7 mouse cellular contexts compared by ENCODE assay signal in the genomic region with DNA sequence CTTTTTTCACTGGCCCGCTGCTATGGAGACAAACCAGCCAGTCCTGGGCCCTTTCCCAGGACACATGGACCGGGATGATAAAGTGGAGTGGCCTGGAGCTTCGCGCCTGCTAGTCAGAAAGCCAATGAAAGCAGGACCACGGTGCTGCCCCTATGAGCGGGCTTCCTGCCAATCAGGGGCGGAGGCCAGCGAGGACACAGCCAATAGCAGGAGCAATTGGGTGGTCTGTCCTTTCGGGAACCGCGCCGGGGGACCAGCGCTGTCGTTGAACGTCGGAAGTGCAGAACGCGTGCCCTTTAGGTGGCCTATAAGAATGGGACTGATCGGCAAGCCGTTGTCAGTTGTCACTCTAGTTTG. TPM values are rescaled to one million over a fixed set of nuclear protein-coding genes. Genes with fewer than 3 reads are reported as not detected.
DNase-seq lines count a peak whose midpoint lies in the region; ATAC-seq lines count a peak whose summit lies in the region.

No protein-coding gene starts in this region.

- ATAC-seq in granulocyte monocyte progenitor cell, adult 5-6 weeks (replicated peaks; ENCODE audit: poor library complexity, severe bottlenecking), result peak; percentile 43
- ATAC-seq in midbrain, embryonic 16.5 days, result peak; percentile 71

- H3K27me3 ChIP-seq in embryonic facial prominence, embryonic 10.5 days (replicated peaks; ENCODE audit: low read depth, poor library complexity, severe bottlenecking), result peaks cover 6% of the 10 kb centered on the region
- no peaks in the 10 kb centered on the region for H3K27me3 ChIP-seq in midbrain, embryonic 16.5 days (ENCODE audit: control insufficient read depth, insufficient read depth, low read depth, low read length)

- peak overlapping the region; percentile 74 for H3K4me3 ChIP-seq in embryonic facial prominence, embryonic 10.5 days
- peak overlapping the region; percentile 80 for H3K4me3 ChIP-seq in midbrain, embryonic 16.5 days (ENCODE audit: low read depth, low read length)

- H3K4me2 ChIP-seq in midbrain, embryonic 16.5 days (ENCODE audit: low read length), result peak overlapping the region; percentile 81

- WGBS in embryonic facial prominence, embryonic 10.5 days, result 7% methylated on average over 20 of the region's 20 CpGs
- WGBS in midbrain, embryonic 16.5 days, result 2% methylated on average over 20 of the region's 20 CpGs

- H3K4me1 ChIP-seq in embryonic facial prominence, embryonic 10.5 days, result peaks cover 21% of the 10 kb centered on the region
- H3K4me1 ChIP-seq in midbrain, embryonic 16.5 days (ENCODE audit: control insufficient read depth, insufficient read depth, low read length), result peaks cover 24% of the 10 kb centered on the region

- H3K9ac ChIP-seq in midbrain, embryonic 16.5 days (ENCODE audit: low read depth, low read length), result peak overlapping the region; percentile 78

- H3K9me3 ChIP-seq in embryonic facial prominence, embryonic 10.5 days, result no peaks in the 10 kb centered on the region
- no peaks in the 10 kb centered on the region for H3K9me3 ChIP-seq in midbrain, embryonic 16.5 days (replicated peaks; ENCODE audit: control insufficient read depth, low read length, poor library complexity, severe bottlenecking)

- H3K27ac ChIP-seq in embryonic facial prominence, embryonic 10.5 days (replicated peaks), result peak overlapping the region; percentile 88
- peak overlapping the region; percentile 96 for H3K27ac ChIP-seq in midbrain, embryonic 16.5 days (ENCODE audit: low read length)

- DNase-seq in adrenal gland, postnatal 36 days, result peak; percentile 90
- DNase-seq in embryonic facial prominence, embryonic 10.5 days (ENCODE audit: low spot score), result peak; percentile 80
- DNase-seq in kidney, adult 8-10 months, result peak; percentile 58 to 70
- DNase-seq in liver, result peak; percentile 87
- DNase-seq in spleen, postnatal 14 days (ENCODE audit: low spot score in 2 of 2), result peak; percentile 62 to 69

- peaks cover 7% of the 10 kb centered on the region; the same call in 1 of the 2 replicates for H3K36me3 ChIP-seq in embryonic facial prominence, embryonic 10.5 days (replicated peaks)
- H3K36me3 ChIP-seq in midbrain, embryonic 16.5 days (ENCODE audit: control insufficient read depth, insufficient read depth, low read length), result peaks cover 8% of the 10 kb centered on the region; the same call in 1 of the 2 replicates

RNA-seq across cellular contexts. Expression of gene Kctd7, which starts 0.7 kb away (rescaled TPM):
- total RNA-seq in adrenal gland, postnatal 36 days (2021), result 10 to 100 TPM in 1 of 2 experiments, 1 to 10 TPM in 1; 8.6 to 14.6 TPM
- polyA plus RNA-seq in embryonic facial prominence, embryonic 10.5 days (2016; fragmentation: Nextera tagmentation; extraction: Ambion mirVana), result 4.7 and 5.1 TPM in 2 replicates
- 3.2 and 4.4 TPM in 2 replicates for total RNA-seq in granulocyte monocyte progenitor cell, adult 5-6 weeks (2014; fragmentation: Nextera tagmentation)
- 3.6 and 4.1 TPM in 2 replicates for total RNA-seq in granulocyte monocyte progenitor cell, adult 5-6 weeks (2017)
- 20.2 and 21.4 TPM in 2 replicates for polyA plus RNA-seq in midbrain, embryonic 16.5 days (2015; fragmentation: Nextera tagmentation; extraction: Ambion mirVana)

RNA-seq across cellular contexts. Expression of gene Rabgef1, which starts 27.6 kb away (rescaled TPM):
- 10 to 100 TPM; 39.3 to 47.9 TPM for total RNA-seq in adrenal gland, postnatal 36 days (2021)
- 26.2 and 27.2 TPM in 2 replicates for polyA plus RNA-seq in embryonic facial prominence, embryonic 10.5 days (2016; fragmentation: Nextera tagmentation; extraction: Ambion mirVana)
- total RNA-seq in granulocyte monocyte progenitor cell, adult 5-6 weeks (2014; fragmentation: Nextera tagmentation), result 12.8 and 18.8 TPM in 2 replicates
- 11.3 and 24.0 TPM in 2 replicates for total RNA-seq in granulocyte monocyte progenitor cell, adult 5-6 weeks (2017)
- polyA plus RNA-seq in midbrain, embryonic 16.5 days (2015; fragmentation: Nextera tagmentation; extraction: Ambion mirVana), result 46.7 and 48.7 TPM in 2 replicates

Comparison
In these comparisons a context has a peak if more than half of its experiments do, and no peak if none do; other contexts are left out.
1. Peak in every context shown above with its lines: DNase-seq, ATAC-seq, H3K4me3 ChIP-seq and H3K27ac ChIP-seq.